Mouse (Mus musculus) bone marrow macrophage, adult 2 months (primary cell): ENCODE measurements around the gene Grik4.

Experiments used
- CTCF ChIP-seq: IDR thresholded peaks from 2 replicates; pipeline ENCODE4 v1.5.1; 2012; ENCODE audit warnings: low read depth, mild to moderate bottlenecking, low read length, moderate library complexity
- POLR2A ChIP-seq: IDR thresholded peaks from 2 replicates; pipeline ENCODE4 v1.6.1; 2012; ENCODE audit warnings: mild to moderate bottlenecking, low read depth, low read length, borderline replicate concordance

GRCm38 (mm10) chr9:42987988-42988387, 43.7 kb upstream of the Grik4 start:
- TF ChIP-seq CTCF (no peak), POLR2A (no peak)
